Mouse (Mus musculus) MEL (cell line): ENCODE results near the gene 1700016K19Rik. TPM values are rescaled to one million over a fixed set of nuclear protein-coding genes. Genes with fewer than 3 reads are reported as not detected.

ENCODE experiments used
- DNase-seq: peaks from one replicate; pipeline ENCODE4 v3.0.0; 2011; ENCODE audit warnings: low read depth, low spot score
- H3K27ac ChIP-seq: 2 replicates; pipeline ENCODE4 v1.5.1; 2012; ENCODE audit warnings: low read depth, mild to moderate bottlenecking, control low read depth, low read length, moderate library complexity; ENCODE audit not compliant: control insufficient read depth
- H3K27me3 ChIP-seq, 2 experiments: fragments of 150-350 bp in 1 of 2; sonication (generic) in 1 of 2; 2 replicates each; pipeline ENCODE4 v1.6.1; 2012; ENCODE audit warnings: low read length in 2 of 2, mild to moderate bottlenecking in 2 of 2, improper control_type of control experiment in 1 of 2, moderate library complexity in 1 of 2; ENCODE audit not compliant: insufficient read depth in 2 of 2, control insufficient read depth in 1 of 2
- H3K36me3 ChIP-seq, 2 experiments: 2 replicates each; pipeline ENCODE4 v1.6.1; 2012 to 2014; ENCODE audit warnings: low read length in 2 of 2, improper control_type of control experiment in 1 of 2, inconsistent platforms in 1 of 2, mild to moderate bottlenecking in 1 of 2; ENCODE audit not compliant: insufficient read depth in 2 of 2, control insufficient read depth in 1 of 2
- H3K4me1 ChIP-seq, 2 experiments: fragments of 150-350 bp in 1 of 2; sonication (generic) in 1 of 2; 2 replicates each; pipeline ENCODE4 v1.6.1; 2012; ENCODE audit warnings: low read length in 2 of 2, improper control_type of control experiment in 1 of 2, mild to moderate bottlenecking in 1 of 2; ENCODE audit not compliant: insufficient read depth in 2 of 2, control insufficient read depth in 1 of 2
- H3K4me3 ChIP-seq, 2 experiments: fragments of 150-350 bp in 1 of 2; sonication (generic) in 1 of 2; 2 replicates each; pipeline ENCODE4 v1.5.1; 2012; ENCODE audit warnings: low read depth in 2 of 2, low read length in 2 of 2, mild to moderate bottlenecking in 2 of 2, moderate library complexity in 2 of 2, control low read depth in 1 of 2, improper control_type of control experiment in 1 of 2; ENCODE audit not compliant: control insufficient read depth in 1 of 2, insufficient read depth in 1 of 2
- H3K79me2 ChIP-seq: 2 replicates; pipeline ENCODE4 v1.6.1; 2012; ENCODE audit warnings: mild to moderate bottlenecking, low read length, moderate library complexity; ENCODE audit not compliant: control insufficient read depth, poor library complexity, insufficient read depth
- H3K9ac ChIP-seq: 2 replicates; pipeline ENCODE4 v1.6.1; 2012; ENCODE audit warnings: low read depth, mild to moderate bottlenecking, control low read depth, low read length, moderate library complexity; ENCODE audit not compliant: control insufficient read depth, poor library complexity, severe bottlenecking
- H3K9me3 ChIP-seq: fragments of 150-350 bp; sonication (generic); replicated peaks from 2 replicates; pipeline ENCODE4 v1.6.1; 2012; ENCODE audit warnings: mild to moderate bottlenecking, low read length, improper control_type of control experiment, moderate library complexity; ENCODE audit not compliant: insufficient read depth
- ELF1 ChIP-seq: IDR thresholded peaks from 2 replicates; pipeline ENCODE4 v1.6.1; 2014; ENCODE audit warnings: low read depth, mild to moderate bottlenecking, inconsistent platforms, low read length, improper control_type of control experiment, moderate library complexity
- GABPA ChIP-seq: IDR thresholded peaks from 2 replicates; pipeline ENCODE4 v1.6.1; 2012; ENCODE audit warnings: low read depth, mild to moderate bottlenecking, inconsistent platforms, low read length, improper control_type of control experiment, moderate library complexity
- JUND ChIP-seq: IDR thresholded peaks from 2 replicates; pipeline ENCODE4 v1.6.1; 2011; ENCODE audit warnings: low read depth, mild to moderate bottlenecking, improper control_type of control experiment, low read length
- MAFK ChIP-seq: IDR thresholded peaks from 2 replicates; pipeline ENCODE4 v1.6.1; 2011; ENCODE audit warnings: low read depth, mild to moderate bottlenecking, low read length, improper control_type of control experiment, borderline replicate concordance
- MAZ ChIP-seq: IDR thresholded peaks from 2 replicates; pipeline ENCODE4 v1.6.1; 2012; ENCODE audit warnings: low read depth, mild to moderate bottlenecking, inconsistent platforms, low read length, improper control_type of control experiment
- MXI1 ChIP-seq: IDR thresholded peaks from 2 replicates; pipeline ENCODE4 v1.6.1; 2011; ENCODE audit warnings: mild to moderate bottlenecking, low read depth, low read length, improper control_type of control experiment
- POLR2A ChIP-seq, 2 experiments: IDR thresholded peaks; 2 replicates each; pipeline ENCODE4 v1.6.1; 2011 to 2012; ENCODE audit warnings: low read length in 2 of 2, mild to moderate bottlenecking in 2 of 2, control low read depth in 1 of 2, improper control_type of control experiment in 1 of 2, low read depth in 1 of 2, moderate library complexity in 1 of 2; ENCODE audit not compliant: control insufficient read depth in 1 of 2, insufficient read depth in 1 of 2, poor library complexity in 1 of 2
- TAL1 ChIP-seq: IDR thresholded peaks from 2 replicates; pipeline ENCODE4 v1.6.1; 2012; ENCODE audit warnings: mild to moderate bottlenecking, inconsistent platforms, low read length, moderate library complexity, mixed read lengths
- TBP ChIP-seq: IDR thresholded peaks from 2 replicates; pipeline ENCODE4 v1.8.0; 2011; ENCODE audit warnings: low read depth, low read length, improper control_type of control experiment
- USF1 ChIP-seq: IDR thresholded peaks from 2 replicates; pipeline ENCODE4 v1.6.1; 2014; ENCODE audit warnings: low read depth, mild to moderate bottlenecking, inconsistent platforms, low read length, improper control_type of control experiment, moderate library complexity
- USF2 ChIP-seq, 2 experiments: IDR thresholded peaks; 2 replicates each; pipeline ENCODE4 v1.6.1; 2011 to 2012; ENCODE audit warnings: improper control_type of control experiment in 2 of 2, low read length in 2 of 2, borderline replicate concordance in 1 of 2, inconsistent platforms in 1 of 2, low read depth in 1 of 2, mild to moderate bottlenecking in 1 of 2; ENCODE audit not compliant: insufficient read depth in 1 of 2
- polyA plus RNA-seq, 2 experiments: library from polyadenylated mRNA; stranded (reverse) in 1 of 2; unstranded in 1 of 2; fragments of >175 nt in 1 of 2; fragments of >200 nt in 1 of 2; gene quantifications; 2 replicates each; pipeline versions ENCODE4 v1.2.1 to v1.2.4; 2012; ENCODE audit warnings: low replicate concordance in 2 of 2, low read depth in 1 of 2; ENCODE audit not compliant: insufficient read length in 2 of 2, insufficient read depth in 1 of 2, missing spikeins in 1 of 2
- total RNA-seq: library from RNA; depleted of rRNA; stranded (reverse); fragments of 300-350 nt; gene quantifications from 2 replicates; pipeline ENCODE4 v1.2.3, GENCODE M21; 2012

1700016K19Rik gene
- total and polyA plus RNA-seq, 3 experiments: 0.25 TPM; not detected in 2

GRCm38 (mm10) chr11:76025080-76025583, 25.4 kb downstream of the 1700016K19Rik start:
- peaks cover 0 to 2% of the 10 kb centered on the region in 2 experiments; a peak in 1 of 4 replicates for H3K36me3 ChIP-seq
- DNase-seq: no peak
- H3K9me3 ChIP-seq: no peaks in the 10 kb centered on the region
- no peaks in the 10 kb centered on the region; a peak in 2 of 4 replicates for H3K4me1 ChIP-seq
- no peak overlapping the region for H3K9ac ChIP-seq
- H3K79me2 ChIP-seq: peaks cover 6% of the 10 kb centered on the region; the same call in 1 of the 2 replicates
- H3K4me3 ChIP-seq: no peak overlapping the region
- H3K27ac ChIP-seq: no peak overlapping the region
- TF ChIP-seq USF2 (IDR thresholded peaks at IDR 0.05; ENCODE audit: borderline replicate concordance in 1 of 2, insufficient read depth in 1 of 2, low read depth in 1 of 2, low read length in 2 of 2) (no peak), MAFK (no peak), POLR2A (IDR thresholded peaks at IDR 0.05; ENCODE audit: control insufficient read depth in 1 of 2, insufficient read depth in 1 of 2, low read depth in 1 of 2, low read length in 2 of 2, poor library complexity in 1 of 2) (no peak), TBP (no peak), USF1 (no peak), MAZ (no peak), MXI1 (no peak), JUND (no peak), TAL1 (no peak)
- TF ChIP-seq, all 39 proteins: peak for 0
- H3K27me3 ChIP-seq: peaks cover 0 to 3% of the 10 kb centered on the region in 2 experiments; a peak in 1 of 4 replicates

- peak overlapping the region; percentile 89 for H3K9ac ChIP-seq
- no peak for TF ChIP-seq GABPA
- no peak for TF ChIP-seq ELF1
- H3K27me3 ChIP-seq: peaks cover 2 to 3% of the 10 kb centered on the region in 2 experiments; a peak in 1 of 4 replicates
- peak overlapping the region; percentile 81 to 92 for H3K4me3 ChIP-seq
- H3K36me3 ChIP-seq: peaks cover 0 to 2% of the 10 kb centered on the region in 2 experiments; a peak in 1 of 4 replicates
- H3K79me2 ChIP-seq: peaks cover 6% of the 10 kb centered on the region; the same call in 1 of the 2 replicates
- peak; percentile 37 for DNase-seq
- no peaks in the 10 kb centered on the region for H3K9me3 ChIP-seq
- H3K4me1 ChIP-seq: no peaks in the 10 kb centered on the region; a peak in 2 of 4 replicates
- H3K27ac ChIP-seq: no peak overlapping the region
Measured at GRCm38 (mm10) chr11:76026527-76027138, 26.9 kb downstream of the 1700016K19Rik start.
